Mouse (Mus musculus) heart, postnatal 4 days (tissue): Measurements from ENCODE around the gene Fer. TPM values are rescaled to one million over a fixed set of nuclear protein-coding genes. Genes with fewer than 3 reads are reported as not detected.

Source experiments
- DNase-seq: peaks from one replicate; pipeline ENCODE4 v3.0.0; 2021
- total RNA-seq, 2 experiments: library from RNA; stranded (reverse); gene quantifications; 2 replicates each; pipeline ENCODE4 v1.2.3; 2021

The Fer gene
- total RNA-seq, 2 experiments from 2014 or later: 25.1 to 27.2 TPM

DNA sequence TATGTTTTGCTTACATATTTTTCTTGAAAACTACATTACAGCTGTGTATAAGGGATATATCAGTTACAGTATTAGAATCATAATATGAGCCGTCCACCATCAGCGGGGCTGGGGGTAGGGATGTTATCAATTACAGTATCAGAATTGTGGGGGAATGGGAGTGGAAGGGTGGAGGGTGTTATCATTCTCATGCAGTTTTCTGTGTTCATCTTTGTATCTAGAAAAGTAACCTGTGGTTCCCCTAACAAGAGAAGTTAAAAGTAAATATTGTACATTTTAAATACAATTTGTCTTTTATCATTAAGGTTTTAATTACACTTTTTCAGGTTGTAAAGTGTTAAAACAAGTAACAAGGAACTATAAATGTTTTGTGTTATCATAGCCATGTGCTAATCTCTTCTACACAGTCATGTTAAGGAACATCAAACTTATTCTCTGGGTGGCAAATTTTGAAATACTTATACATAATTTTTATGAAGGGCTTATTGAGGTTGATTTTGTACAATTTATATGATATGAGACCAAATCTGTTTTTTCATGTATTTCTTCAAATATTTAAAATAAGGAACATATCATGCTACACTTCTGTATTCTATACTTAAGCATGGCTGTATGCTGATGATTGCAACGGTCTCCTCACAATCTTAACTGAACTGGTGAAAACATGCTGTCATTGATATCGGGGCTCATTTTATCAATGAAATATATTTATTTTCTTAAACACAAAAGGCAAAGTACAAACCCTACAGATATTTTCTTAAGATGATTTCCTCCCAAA, 116.1 kb downstream of the Fer start:
- DNase-seq: no peak

DNA sequence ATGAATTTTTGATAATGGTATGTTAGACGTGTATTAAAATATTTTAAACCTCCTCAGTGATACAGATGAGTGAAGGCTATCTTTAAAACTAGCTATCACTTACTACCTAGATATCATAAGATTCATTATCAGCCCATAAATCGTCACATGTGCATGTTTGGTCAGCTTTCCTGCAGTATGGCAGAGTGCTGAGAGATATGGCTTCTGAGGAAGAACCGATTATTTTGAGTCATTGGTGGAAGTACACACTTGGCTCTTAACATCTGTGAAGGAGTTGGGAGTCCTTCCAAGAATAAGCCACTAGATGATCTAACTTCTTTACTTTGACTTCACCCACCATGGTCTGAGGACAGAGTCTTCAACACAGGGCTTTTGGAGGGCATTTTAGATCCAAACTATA, 117.3 kb downstream of the Fer start:
- DNase-seq: no peak

DNA sequence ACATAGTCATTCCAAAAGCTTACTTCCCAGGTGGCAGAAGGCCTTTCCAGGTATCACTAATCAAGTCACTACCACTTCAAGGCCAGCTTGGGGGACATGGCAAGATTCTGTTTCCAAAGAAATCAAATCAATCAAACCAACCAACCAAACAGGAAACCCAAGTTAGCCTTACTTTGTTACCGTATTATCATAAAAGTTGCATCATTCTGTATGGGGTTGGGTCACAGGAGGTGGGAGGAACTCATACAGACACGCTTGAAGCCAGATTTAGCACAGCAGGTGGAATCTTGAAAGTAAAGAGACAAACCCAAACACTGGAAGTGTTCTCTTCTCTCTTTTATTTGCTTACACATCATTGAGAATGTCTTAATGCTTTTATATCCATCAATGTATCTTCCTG, 125.8 kb downstream of the Fer start:
- DNase-seq: no peak

DNA sequence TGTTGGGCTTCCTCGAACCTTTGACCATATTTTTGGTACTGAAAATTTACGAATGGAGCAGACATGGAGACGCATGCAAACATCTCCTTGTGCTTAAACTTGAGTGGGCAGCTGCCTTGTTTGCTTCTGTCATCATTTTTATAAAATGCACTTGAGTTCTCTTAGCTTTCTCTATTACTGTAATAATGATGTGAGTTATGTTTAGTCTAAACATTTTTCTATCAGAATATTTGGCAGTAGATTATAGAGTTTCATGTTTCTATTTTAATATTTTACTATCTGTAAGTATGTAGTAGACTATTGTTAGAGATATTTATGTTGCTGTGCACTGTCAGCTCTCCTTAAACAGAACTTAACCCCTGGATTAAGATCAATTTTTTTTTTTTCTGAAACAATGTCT, 128.3 kb downstream of the Fer start:
- DNase-seq: no peak

DNA sequence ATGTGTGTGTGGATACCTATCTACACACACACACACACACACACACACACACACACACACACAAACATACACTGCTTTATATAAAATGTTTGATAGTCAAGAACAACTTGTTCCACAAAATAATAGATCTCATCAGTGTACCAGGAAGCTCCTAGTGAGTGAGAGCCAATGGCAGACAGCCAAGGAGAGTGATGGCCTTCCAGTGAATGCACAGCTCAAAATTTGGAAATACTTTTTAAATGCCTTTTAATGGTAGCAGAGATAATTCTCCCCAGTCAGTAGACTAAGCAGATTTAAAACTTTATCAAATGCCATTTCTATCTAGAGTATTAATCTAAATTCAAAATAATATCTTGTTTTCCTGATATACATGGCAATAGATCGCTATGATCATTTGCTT, 133.1 kb downstream of the Fer start:
- peak; percentile 18 for DNase-seq

DNA sequence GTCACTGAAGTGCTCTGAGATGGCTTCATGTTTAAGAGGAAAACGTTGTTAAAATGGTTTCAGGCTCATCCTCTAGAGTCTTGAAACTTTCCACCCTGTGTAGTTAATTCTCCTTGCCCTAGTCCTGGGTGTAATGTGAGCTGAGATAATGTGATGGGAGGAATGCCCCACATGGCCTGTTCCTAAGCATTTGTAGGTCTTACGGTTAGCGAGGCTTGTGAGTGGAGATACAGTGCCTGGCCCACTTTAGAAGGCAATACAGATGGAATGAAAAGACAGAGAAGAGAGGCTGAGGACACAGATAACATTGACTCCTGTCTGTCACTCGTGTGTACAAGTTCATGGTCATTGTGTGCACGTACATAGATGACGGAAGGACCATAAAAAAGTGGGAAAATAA, 134.8 kb downstream of the Fer start:
- no peak for DNase-seq

DNA sequence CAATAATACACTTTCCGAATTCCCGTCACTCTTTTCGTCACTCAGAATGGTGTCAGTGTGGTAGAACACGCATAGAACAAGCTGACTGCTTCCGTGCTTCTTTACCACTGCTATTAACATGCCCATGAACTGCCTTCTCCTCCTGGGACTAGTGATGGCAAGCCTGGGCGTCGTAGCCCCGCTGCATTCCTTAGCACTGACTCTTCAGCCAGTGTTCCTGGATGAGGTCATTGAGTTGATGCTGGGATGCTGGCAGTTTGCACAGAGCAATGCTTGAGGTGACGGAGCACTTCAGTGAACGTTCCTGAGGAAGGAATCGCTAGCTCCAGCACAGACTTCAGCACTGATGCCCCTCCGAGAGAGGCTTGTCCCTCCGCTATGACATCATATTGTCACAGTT, 140.6 kb downstream of the Fer start:
- peak; percentile 36 for DNase-seq

DNA sequence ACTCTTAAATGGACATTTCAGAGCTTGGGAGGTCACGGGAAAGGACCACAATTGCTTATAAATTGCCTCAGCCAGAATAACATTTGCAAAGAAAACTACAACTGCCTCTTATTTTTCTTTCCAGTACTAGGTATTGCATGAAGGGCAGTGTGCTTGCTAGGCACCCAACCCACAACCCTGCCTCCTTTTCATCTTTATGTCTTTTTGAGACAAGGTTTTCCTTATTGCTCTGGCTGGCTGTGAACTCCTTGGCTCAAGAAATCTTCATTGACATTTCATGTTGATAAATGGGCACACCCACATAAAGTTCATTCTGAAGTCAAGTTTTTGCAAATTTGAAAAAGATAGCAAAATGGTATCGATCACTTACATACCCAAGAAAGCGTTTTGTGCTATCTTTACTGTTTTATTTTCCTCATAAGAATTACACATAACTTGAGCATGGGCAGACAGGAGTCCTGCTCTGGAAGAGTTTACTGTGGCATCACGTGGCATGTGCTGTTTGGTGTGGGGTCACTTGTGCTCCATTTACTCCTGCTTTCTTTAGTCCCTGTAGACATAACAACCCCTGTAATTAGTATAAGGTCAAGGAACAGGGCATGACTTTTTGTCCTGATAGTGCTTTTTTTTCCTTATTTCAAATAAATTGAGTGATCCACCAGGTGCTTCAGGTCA, 142.8 kb downstream of the Fer start:
- no peak for DNase-seq

DNA sequence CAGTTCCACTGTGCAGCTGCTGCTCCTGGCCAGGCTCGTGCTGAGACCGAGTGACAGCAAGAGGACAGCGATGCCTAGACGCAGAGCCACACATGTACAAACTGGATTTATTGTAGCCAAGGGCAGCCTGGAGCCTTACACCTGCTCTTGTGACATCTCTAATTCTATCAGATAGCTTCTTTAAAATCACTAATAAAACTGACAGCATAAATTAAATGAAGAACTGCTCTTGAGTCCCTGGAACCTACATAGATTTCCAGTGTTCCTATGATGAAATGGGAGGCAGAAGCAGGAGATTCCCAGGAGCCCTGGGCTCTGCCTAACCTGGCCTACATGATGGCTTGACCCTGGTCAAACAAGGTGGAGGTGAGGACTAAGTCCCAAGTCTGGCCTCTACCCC, 153.7 kb downstream of the Fer start:
- no peak for DNase-seq

DNA sequence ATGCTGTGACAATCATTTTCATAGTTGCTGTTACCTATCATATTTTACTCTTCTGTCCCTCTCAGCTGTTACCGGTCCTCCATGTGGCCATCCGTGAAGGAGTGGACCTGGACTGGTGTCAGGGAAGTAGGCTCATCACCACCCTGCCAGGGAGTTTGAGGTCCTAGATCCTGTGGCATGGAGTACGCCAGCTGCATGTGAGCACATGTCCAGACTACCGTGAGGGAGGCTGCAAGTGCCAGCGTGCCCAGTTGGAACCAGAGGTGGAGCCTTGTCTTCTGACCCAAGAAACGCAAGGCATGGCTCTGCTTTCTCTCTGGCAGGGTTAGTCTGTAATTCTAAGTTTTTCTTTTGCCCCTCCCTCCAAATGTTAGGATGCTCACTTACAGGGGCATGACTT, 155.4 kb downstream of the Fer start:
- DNase-seq: no peak

DNA sequence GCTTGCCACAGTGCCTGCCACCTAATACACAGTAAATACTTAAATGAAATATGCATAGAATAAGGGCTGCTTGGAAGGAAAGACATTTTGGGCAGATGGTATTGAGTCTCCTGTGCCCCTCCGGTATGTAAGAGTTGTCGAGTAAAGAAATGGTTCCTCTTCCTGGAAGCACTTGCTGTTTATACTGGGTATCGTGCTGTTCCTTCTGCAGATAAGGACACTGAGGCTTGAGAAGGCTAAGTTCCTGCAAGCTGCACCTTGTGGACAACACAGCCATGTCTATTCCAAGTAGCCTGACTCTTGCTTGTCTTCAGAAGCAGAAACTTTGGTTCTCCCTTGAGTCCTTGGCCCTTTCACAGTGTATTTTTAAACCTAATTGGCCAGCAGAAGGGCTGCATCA, 156.0 kb downstream of the Fer start:
- DNase-seq: no peak

DNA sequence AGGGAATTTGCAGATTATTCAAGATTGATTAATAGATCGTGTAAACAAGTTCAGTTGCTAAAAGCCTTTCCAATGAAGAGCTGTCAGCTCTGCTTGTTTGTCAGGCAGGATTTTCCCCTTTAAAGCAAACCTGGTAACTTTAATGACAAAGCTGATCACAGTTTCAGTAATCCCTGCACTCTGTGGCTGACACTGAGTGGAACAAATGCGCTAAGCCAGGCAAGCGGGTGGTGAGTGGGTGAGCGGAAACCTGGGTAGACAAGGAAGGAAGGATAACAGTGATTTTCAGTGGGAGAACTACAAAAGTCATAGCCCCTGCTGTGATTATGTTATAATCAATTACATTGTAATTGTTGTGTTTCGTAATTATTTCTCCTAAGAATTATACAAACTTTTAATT, 156.8 kb downstream of the Fer start:
- no peak for DNase-seq

DNA sequence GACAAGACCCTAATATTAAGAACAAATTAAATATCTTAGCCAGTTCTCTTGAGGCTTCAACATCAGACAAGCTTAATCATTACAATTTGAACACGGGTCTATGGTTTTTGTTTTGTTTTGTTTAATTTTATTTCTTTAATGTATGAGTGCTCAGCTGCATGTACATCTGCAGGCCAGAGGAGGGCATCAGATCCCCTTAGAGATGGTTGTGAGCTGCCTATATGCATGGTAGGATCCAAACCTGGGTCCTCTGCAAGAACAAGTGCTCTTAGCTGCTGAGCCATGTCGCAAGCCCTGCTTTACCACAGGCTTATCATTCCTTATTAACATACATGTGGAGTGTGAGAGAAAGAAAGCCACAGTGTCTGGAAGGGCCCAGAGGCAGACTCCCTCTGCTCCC, 163.6 kb downstream of the Fer start:
- peak; percentile 13 for DNase-seq

DNA sequence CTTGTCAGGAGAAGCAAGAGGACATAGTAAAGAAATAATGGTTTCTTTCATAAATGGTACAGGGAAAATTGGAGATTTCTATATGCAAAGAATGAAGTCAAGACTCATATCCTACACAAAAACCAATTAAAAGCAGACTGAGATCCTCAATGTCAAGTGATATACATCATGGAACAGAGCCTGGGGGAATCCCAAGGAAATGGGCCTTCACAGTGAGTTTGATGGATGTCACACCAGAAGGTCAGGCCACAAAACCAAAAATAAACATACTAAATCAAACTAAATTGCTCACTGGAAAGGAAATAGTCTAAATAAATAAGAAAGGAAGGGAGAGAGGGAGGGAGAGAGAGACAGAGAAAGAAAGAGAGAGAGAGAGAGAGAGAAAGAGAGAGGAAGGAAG, 178.9 kb downstream of the Fer start:
- DNase-seq: no peak

DNA sequence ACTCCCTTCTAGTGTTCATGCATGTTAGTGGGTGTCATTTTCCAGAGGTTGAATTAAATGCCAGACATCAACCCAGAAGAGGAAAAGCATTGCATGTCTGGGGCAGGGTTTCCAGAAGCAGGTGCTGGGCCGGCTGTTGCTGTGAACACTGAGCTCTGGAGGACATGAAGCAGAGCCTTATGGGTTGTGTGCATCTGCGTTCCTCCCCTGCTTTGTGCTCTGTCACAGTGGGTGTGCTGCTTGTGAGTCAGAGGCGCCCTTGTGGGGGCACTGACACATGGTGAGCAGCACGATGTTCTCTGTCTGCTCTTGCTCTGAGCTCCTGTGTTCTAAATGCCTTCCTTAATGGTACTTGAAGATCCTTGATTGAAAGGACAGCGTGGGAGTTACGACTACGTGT, 182.5 kb downstream of the Fer start:
- no peak for DNase-seq

DNA sequence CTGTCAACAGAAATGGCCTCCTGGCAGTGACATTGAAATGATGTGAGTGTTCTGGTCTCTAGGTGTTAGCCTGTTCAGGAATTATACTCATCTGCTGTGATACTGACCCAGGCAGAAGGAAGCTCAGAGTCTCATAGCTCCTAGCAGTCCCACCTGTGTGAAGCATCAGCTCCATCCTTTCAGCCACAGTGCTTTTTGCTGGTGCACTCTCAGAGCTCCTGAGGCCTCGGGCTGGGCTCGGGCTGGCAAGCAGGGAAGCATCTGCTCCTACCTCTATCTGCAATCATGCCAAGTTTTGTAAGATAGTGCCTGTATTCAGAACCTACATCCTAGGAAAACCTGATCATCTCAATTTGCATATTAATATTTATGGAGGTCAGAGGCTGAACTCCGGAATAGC, 183.7 kb downstream of the Fer start:
- DNase-seq: no peak

DNA sequence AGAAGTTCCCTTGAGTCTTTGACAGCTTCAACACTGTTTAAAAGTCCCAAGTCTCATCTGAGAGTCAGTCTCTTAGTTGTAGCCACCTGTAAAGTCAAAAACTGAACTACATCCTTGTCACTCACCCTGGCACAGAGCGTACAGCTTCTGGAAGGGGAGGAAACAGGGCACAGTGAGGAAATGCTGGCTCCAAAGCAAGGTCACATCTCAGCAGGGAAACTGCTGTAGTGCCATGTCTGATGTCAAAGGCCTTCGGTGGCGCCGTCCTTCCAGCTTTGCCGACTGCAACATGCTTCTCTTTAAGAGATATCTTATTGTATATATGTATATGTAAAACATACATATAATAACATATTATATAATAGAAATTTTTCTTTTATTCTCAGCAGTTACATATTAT, 188.0 kb downstream of the Fer start:
- no peak for DNase-seq

DNA sequence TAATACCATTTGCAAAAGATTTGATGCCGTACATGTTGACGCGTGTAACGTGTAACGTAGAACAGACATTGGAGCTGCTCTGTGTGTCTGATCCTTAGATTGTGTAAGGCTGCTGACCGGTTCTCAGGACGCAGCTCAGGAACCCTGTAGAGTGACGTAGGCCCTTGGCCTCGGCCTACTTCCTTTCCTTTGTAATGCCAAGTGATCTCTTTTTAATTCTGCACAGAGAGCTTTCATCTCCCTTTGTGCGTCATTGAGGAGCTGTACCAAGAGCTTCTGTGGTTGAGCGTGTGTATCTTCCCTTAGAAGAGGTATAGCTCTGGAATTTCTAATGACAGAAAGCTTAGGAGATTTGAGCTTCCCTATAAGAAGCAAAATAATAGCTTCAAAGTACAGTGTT, 190.8 kb downstream of the Fer start:
- DNase-seq: no peak

DNA sequence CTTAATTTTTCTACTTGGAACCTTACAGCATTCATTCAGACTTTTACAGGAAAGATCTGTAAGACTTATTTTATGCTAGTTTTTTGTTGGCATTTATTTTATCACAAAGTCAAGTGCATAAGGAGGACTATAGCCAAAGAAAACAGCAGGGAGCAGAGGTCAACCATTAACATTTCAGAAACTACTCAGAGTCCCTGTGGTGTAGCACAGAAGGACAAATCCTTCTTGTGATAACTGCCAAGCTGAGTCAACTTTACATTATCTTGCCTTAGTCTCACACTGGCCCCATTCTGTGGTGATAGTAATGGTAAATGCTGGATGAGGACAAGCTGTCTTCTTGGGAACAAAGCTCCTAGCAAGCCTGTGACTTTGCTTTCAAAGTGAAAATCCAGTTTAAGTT, 197.7 kb downstream of the Fer start:
- DNase-seq: no peak

DNA sequence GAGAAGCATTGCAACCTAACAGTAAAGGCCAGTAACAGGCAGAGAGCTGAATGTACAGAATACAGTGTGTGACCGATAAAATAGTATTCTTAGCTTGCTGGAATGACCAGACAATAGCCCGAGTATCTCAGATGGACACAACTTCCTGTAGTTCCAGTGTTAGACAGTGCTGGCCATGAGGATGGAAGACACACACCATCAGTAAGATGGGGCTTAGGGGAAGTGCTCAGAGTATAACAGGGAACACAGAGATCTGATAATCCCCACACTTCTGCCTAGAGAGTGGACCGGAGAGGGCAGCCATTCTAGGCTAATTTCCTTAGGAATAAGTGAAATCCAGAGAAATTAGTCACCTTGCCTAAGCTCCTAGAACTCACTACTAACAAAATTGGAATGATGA, 202.4 kb downstream of the Fer start:
- no peak for DNase-seq

DNA sequence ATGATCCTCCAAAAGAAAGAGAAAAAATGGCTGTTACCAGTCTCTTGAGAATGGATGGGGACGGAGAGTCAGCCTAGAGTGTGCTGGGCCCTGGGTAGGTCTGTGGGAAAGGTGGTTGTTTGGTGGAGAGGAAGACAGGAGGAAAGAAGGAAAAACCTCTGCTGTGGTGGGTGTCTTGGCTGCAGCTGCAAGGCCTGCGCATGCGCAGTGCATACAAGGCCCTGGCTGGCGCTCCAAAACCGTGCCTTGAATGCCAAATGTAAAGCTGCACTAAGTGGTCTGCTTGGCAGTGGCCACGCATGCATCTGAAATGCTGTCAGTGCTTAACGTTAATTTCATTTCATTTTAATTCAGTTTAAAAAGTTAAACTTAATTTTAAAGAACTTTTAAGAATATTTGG, 214.5 kb downstream of the Fer start:
- DNase-seq: no peak

DNA sequence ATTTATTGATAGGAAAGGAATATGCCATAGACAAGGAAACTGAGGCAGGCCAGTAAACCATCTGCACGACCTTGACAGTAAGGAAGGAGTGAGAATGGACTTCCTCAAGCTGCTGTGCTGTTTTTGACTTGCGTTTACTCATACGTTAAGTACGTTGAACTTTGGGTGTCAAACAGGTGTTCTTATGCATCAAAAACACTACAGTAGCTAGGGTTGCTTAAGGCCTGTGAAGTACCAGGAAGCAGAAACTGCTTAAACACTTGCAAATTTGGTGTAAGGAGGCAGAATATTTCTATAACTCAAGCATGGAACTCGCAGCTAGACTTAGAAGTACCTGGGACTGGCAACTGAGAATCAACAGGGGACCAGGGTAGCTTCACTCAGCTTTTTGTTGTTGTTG, 221.9 kb downstream of the Fer start:
- DNase-seq: no peak

DNA sequence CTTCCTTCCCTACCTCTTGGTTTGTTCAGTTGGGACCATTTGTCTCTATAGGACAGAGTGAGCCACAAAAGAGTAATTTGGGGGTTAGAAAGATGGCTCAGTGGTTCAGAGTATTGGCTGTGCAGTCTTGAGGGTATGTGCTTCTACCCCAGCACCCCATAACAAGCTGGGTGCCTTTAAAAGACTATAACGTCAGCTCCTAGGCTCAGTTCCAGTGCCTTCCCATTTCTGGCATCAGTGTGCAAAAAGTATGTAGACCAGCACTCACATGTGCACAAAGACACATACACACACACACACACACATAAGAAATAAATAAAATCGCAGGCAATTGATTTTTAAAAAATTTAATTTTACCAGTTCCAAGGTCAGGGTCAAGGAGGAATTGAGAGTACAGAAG, 222.6 kb downstream of the Fer start:
- DNase-seq: no peak

DNA sequence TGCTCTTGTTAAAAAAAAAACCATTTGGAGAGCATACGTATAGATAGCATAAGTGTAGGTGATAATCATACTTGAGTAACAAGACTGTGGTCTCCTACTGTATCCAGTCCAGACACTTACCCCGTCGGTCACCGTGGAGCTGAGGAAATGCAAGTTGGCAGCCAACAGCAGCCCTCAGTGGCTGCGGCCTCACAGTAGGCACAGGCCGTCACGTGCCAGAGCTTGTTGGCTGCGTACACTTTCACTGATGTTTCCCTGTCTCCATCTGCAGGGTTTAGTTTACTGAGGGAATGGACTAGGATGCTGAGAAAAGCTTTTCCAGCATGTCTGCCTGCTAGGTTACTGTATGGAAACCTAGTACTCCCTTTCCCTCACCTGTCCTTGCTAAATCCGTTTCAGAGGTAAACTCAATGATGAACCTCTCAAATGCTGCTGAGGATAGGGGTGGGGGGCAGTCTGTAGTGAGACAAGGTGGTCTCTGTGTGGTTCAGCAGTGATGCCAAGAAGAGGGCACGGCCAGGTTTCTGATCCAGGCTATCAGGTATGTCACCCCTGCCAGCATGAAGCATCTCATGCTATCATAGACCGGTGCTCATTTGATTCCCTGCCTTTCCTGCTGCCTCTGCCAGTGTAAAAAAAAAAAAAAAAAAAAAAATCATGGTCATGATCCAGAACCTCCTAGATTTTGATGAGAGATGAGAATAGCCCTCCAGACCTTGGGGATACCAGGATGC, 224.2 kb downstream of the Fer start:
- DNase-seq: peak; percentile 22
